In genomic region chr5:129249080-129249479, GRCm38 (mm10) we compare ENCODE assay signal across 14 mouse cellular contexts.
DNase-seq lines count a peak whose midpoint lies in the region; ATAC-seq and TF ChIP-seq lines count a peak whose summit lies in the region.
"Had no signal": no experiment of that assay in that cellular context is flagged by ENCODE, and none has a peak within 500 bp of the region (broad histone marks: within the 10 kb centered on the region; RNA-seq: fewer than 3 reads in every experiment).

No protein-coding gene starts in this region.

- no peak overlapping the region for H3K9ac ChIP-seq in forebrain, embryonic 13.5 days
- H3K9ac ChIP-seq: embryonic facial prominence, embryonic 15.5 days had no signal

- WGBS in lung, adult 2 months = 47% methylated on average over 8 of the region's 8 CpGs
- WGBS in forebrain, embryonic 13.5 days = 89% methylated on average over 8 of the region's 8 CpGs

- DNase-seq in adrenal gland, postnatal 10 days = peak; percentile 40
- no peak for DNase-seq in adrenal gland, postnatal 25 days
- peak; percentile 10 to 19 for DNase-seq in lung, adult 18-20 months
- DNase-seq in lung, adult 2 months = no peak
- peak; percentile 44 for DNase-seq in heart, postnatal 4 days
- peak; percentile 53 for DNase-seq in lung, postnatal 36 days
- DNase-seq: cerebellum, adult 18-20 months; gastrocnemius, postnatal 14 days; right cerebral cortex, postnatal 14 days had no signal

- no peaks in the 10 kb centered on the region for H3K27me3 ChIP-seq in forebrain, embryonic 13.5 days
- H3K27me3 ChIP-seq: embryonic facial prominence, embryonic 15.5 days had no signal

- no peaks in the 10 kb centered on the region for H3K36me3 ChIP-seq in forebrain, embryonic 13.5 days (ENCODE audit: poor library complexity, severe bottlenecking)
- H3K36me3 ChIP-seq: embryonic facial prominence, embryonic 15.5 days had no signal

- no peak for ATAC-seq in forebrain, embryonic 13.5 days
- no peak for ATAC-seq in granulocyte monocyte progenitor cell, adult 5-6 weeks (replicated peaks; ENCODE audit: poor library complexity, severe bottlenecking)
- ATAC-seq: forebrain, embryonic 16.5 days had no signal

- H3K27ac ChIP-seq in forebrain, embryonic 13.5 days = no peak overlapping the region
- H3K27ac ChIP-seq: embryonic facial prominence, embryonic 15.5 days; left cerebral cortex, adult 2 months had no signal

- TF ChIP-seq POLR2A in lung, adult 2 months (IDR thresholded peaks at IDR 0.05; ENCODE audit: borderline replicate concordance, extremely low read depth, low read depth, low read length) = no peak

- no peak for TF ChIP-seq CTCF in lung, adult 2 months (IDR thresholded peaks at IDR 0.05; ENCODE audit: insufficient read depth, low read length)

- H3K4me1 ChIP-seq in lung, adult 2 months (ENCODE audit: control insufficient read depth, insufficient read depth, low read length) = no peaks in the 10 kb centered on the region
- H3K4me1 ChIP-seq in forebrain, embryonic 13.5 days = no peaks in the 10 kb centered on the region
- H3K4me1 ChIP-seq: embryonic facial prominence, embryonic 15.5 days had no signal

- no peaks in the 10 kb centered on the region; the same call in 1 of the 2 replicates for H3K9me3 ChIP-seq in forebrain, embryonic 13.5 days (replicated peaks)
- H3K9me3 ChIP-seq: embryonic facial prominence, embryonic 15.5 days had no signal

- H3K4me3 ChIP-seq in lung, adult 2 months (replicated peaks; ENCODE audit: extremely low read depth, low read depth, low read length) = no peak overlapping the region
- H3K4me3 ChIP-seq in forebrain, embryonic 13.5 days = no peak overlapping the region
- H3K4me3 ChIP-seq: embryonic facial prominence, embryonic 15.5 days; left cerebral cortex, adult 2 months had no signal

- no peak overlapping the region for H3K4me2 ChIP-seq in forebrain, embryonic 13.5 days
- H3K4me2 ChIP-seq: embryonic facial prominence, embryonic 15.5 days had no signal

Comparison
In these comparisons a context has a peak if more than half of its experiments do, and no peak if none do; other contexts are left out.
1. DNase-seq: peak in adrenal gland, postnatal 10 days (single experiment), lung, adult 18-20 months (2 of 2), heart, postnatal 4 days (single experiment) and lung, postnatal 36 days (single experiment); none in adrenal gland, postnatal 25 days (single experiment) and lung, adult 2 months (single experiment).